Mouse (Mus musculus): ENCODE results near the gene Dlst.

GRCm38 (mm10) chr12:85124751-85125150 is 14.1 kb downstream of the Dlst start:
- no peak for TF ChIP-seq EP300 (IDR thresholded peaks at IDR 0.05)
- no peak for TF ChIP-seq CTCF (IDR thresholded peaks at IDR 0.05)

Measured in lung, postnatal 0 days (tissue).